Mouse (Mus musculus): Measurements from ENCODE around the gene Sh3d21. TPM values are rescaled to one million over a fixed set of nuclear protein-coding genes. Genes with fewer than 3 reads are reported as not detected.
A peak's percentile ranks its signal among the peaks of the same experiment; 100 is the strongest.

Sh3d21 gene
- polyA plus RNA-seq, 1 experiment from 2014 or later = 1.5 TPM

- WGBS = 48% methylated on average over 16 of the region's 16 CpGs
- Histone ChIP-seq H3K27ac (peak overlapping the region; percentile 72), H3K4me1 (peaks cover 61% of the 10 kb centered on the region), H3K36me3 (replicated peaks) (0 out of 2 replicates have a peak, but pooled peaks cover 3% of the 10 kb centered on the region), H3K27me3 (ENCODE audit: poor library complexity, severe bottlenecking) (peaks cover 64% of the 10 kb centered on the region), H3K9me3 (no peaks in the 10 kb centered on the region), H3K4me3 (peak overlapping the region; percentile 60)
- peak; percentile 70 for DNase-seq (ENCODE audit: extremely low spot score, low spot score)
Observed at GRCm38 (mm10) chr4:126150297-126150948, 12.9 kb downstream of the Sh3d21 start.

- Histone ChIP-seq H3K36me3 (replicated peaks) (0 out of 2 replicates have a peak, but pooled peaks cover 3% of the 10 kb centered on the region), H3K4me1 (peaks cover 59% of the 10 kb centered on the region), H3K9me3 (no peaks in the 10 kb centered on the region), H3K27ac (peak overlapping the region; percentile 86), H3K4me3 (peak overlapping the region; percentile 60), H3K27me3 (ENCODE audit: poor library complexity, severe bottlenecking) (peaks cover 64% of the 10 kb centered on the region)
- no peak for DNase-seq (ENCODE audit: extremely low spot score, low spot score)
- 51% methylated on average over 10 of the region's 10 CpGs for WGBS
Observed at GRCm38 (mm10) chr4:126149798-126150197, 13.5 kb downstream of the Sh3d21 start.

- peak; percentile 29 for DNase-seq (ENCODE audit: extremely low spot score, low spot score)
- Histone ChIP-seq H3K27me3 (ENCODE audit: poor library complexity, severe bottlenecking) (peaks cover 64% of the 10 kb centered on the region), H3K27ac (peak overlapping the region; percentile 86), H3K36me3 (replicated peaks) (0 out of 2 replicates have a peak, but pooled peaks cover 3% of the 10 kb centered on the region), H3K4me3 (peak overlapping the region; percentile 60), H3K4me1 (peaks cover 59% of the 10 kb centered on the region), H3K9me3 (no peaks in the 10 kb centered on the region)
- 22% methylated on average over 42 of the region's 42 CpGs for WGBS
Observed at GRCm38 (mm10) chr4:126149041-126149676, 14.1 kb downstream of the Sh3d21 start.

GRCm38 (mm10) chr4:126148161-126148961 is 14.9 kb downstream of the Sh3d21 start:
- Histone ChIP-seq H3K27ac (peak overlapping the region; percentile 86), H3K4me3 (peak overlapping the region; percentile 60), H3K4me1 (peaks cover 59% of the 10 kb centered on the region), H3K36me3 (replicated peaks) (0 out of 2 replicates have a peak, but pooled peaks cover 3% of the 10 kb centered on the region), H3K27me3 (ENCODE audit: poor library complexity, severe bottlenecking) (peaks cover 64% of the 10 kb centered on the region), H3K9me3 (no peaks in the 10 kb centered on the region)
- DNase-seq (ENCODE audit: extremely low spot score, low spot score) = peak; percentile 52
- 1% methylated on average over 67 of the region's 67 CpGs for WGBS

- DNase-seq (ENCODE audit: extremely low spot score, low spot score) = peak; percentile 67
Observed at GRCm38 (mm10) chr4:126147533-126148160, 15.6 kb downstream of the Sh3d21 start, which contains the start of gene Eva1b. Eva1b (plus strand) TSS chr4:126147744.

GRCm38 (mm10) chr4:126146974-126147532 is 16.2 kb downstream of the Sh3d21 start:
- Histone ChIP-seq H3K36me3 (replicated peaks) (peaks cover 3% of the 10 kb centered on the region; the same call in 1 of the 2 replicates), H3K27ac (peak overlapping the region; percentile 86), H3K27me3 (ENCODE audit: poor library complexity, severe bottlenecking) (peaks cover 59% of the 10 kb centered on the region), H3K4me1 (peaks cover 59% of the 10 kb centered on the region), H3K9me3 (no peaks in the 10 kb centered on the region), H3K4me3 (peak overlapping the region; percentile 60)
- WGBS = 48% methylated on average over 9 of the region's 9 CpGs
- no peak for DNase-seq (ENCODE audit: extremely low spot score, low spot score)

More at GRCm38 (mm10) chr4:126147533-126148160, 15.6 kb downstream of the Sh3d21 start, which contains the start of gene Eva1b:
- Histone ChIP-seq H3K36me3 (replicated peaks) (0 out of 2 replicates have a peak, but pooled peaks cover 3% of the 10 kb centered on the region), H3K9me3 (no peaks in the 10 kb centered on the region), H3K27me3 (ENCODE audit: poor library complexity, severe bottlenecking) (peaks cover 64% of the 10 kb centered on the region), H3K27ac (peak within 1 kb of the TSS; percentile 86), H3K4me1 (peaks cover 59% of the 10 kb centered on the region), H3K4me3 (peak within 1 kb of the TSS; percentile 60)
- 2% methylated on average over 24 of the region's 24 CpGs for WGBS

GRCm38 (mm10) chr4:126145396-126145795 is 17.9 kb downstream of the Sh3d21 start:
- 64% methylated on average over 3 of the region's 4 CpGs for WGBS
- H3K27ac ChIP-seq = no peak overlapping the region
- peaks cover 43% of the 10 kb centered on the region for H3K27me3 ChIP-seq (ENCODE audit: poor library complexity, severe bottlenecking)
- peaks cover 5% of the 10 kb centered on the region for H3K36me3 ChIP-seq (replicated peaks)
- no peaks in the 10 kb centered on the region for H3K9me3 ChIP-seq
- no peak overlapping the region for H3K4me3 ChIP-seq
- DNase-seq (ENCODE audit: extremely low spot score, low spot score) = no peak
- peaks cover 49% of the 10 kb centered on the region for H3K4me1 ChIP-seq

- Histone ChIP-seq H3K36me3 (replicated peaks) (peaks cover 48% of the 10 kb centered on the region), H3K27me3 (ENCODE audit: poor library complexity, severe bottlenecking) (peaks cover 2% of the 10 kb centered on the region; the same call in 1 of the 2 replicates), H3K4me3 (no peak overlapping the region), H3K4me1 (peaks cover 11% of the 10 kb centered on the region), H3K9me3 (no peaks in the 10 kb centered on the region), H3K27ac (no peak overlapping the region)
- whole genome bisulfite sequencing = 63% methylated on average over 5 of the region's 5 CpGs
- DNase-seq (ENCODE audit: extremely low spot score, low spot score) = no peak
Observed at GRCm38 (mm10) chr4:126141021-126141420, 22.3 kb downstream of the Sh3d21 start.

GRCm38 (mm10) chr4:126137773-126138172 is 25.5 kb downstream of the Sh3d21 start:
- peaks cover 7% of the 10 kb centered on the region for H3K4me1 ChIP-seq
- WGBS = 87% methylated on average over 4 of the region's 4 CpGs
- DNase-seq (ENCODE audit: extremely low spot score, low spot score) = no peak
- no peak overlapping the region for H3K4me3 ChIP-seq
- no peaks in the 10 kb centered on the region for H3K9me3 ChIP-seq
- H3K27me3 ChIP-seq (ENCODE audit: poor library complexity, severe bottlenecking) = no peaks in the 10 kb centered on the region
- H3K27ac ChIP-seq = no peak overlapping the region
- H3K36me3 ChIP-seq (replicated peaks) = peaks cover 77% of the 10 kb centered on the region

GRCm38 (mm10) chr4:126134639-126135038 is 28.7 kb downstream of the Sh3d21 start:
- Histone ChIP-seq H3K9me3 (no peaks in the 10 kb centered on the region), H3K27ac (no peak overlapping the region), H3K4me1 (peaks cover 35% of the 10 kb centered on the region), H3K4me3 (no peak overlapping the region), H3K36me3 (replicated peaks) (peaks cover 88% of the 10 kb centered on the region), H3K27me3 (ENCODE audit: poor library complexity, severe bottlenecking) (no peaks in the 10 kb centered on the region)
- WGBS = 92% methylated on average over 4 of the region's 4 CpGs
- DNase-seq (ENCODE audit: extremely low spot score, low spot score) = no peak

GRCm38 (mm10) chr4:126134236-126134635 is 29.1 kb downstream of the Sh3d21 start:
- WGBS = 94% methylated on average over 4 of the region's 4 CpGs
- Histone ChIP-seq H3K27me3 (ENCODE audit: poor library complexity, severe bottlenecking) (no peaks in the 10 kb centered on the region), H3K4me3 (no peak overlapping the region), H3K4me1 (peaks cover 36% of the 10 kb centered on the region), H3K9me3 (no peaks in the 10 kb centered on the region), H3K27ac (no peak overlapping the region), H3K36me3 (replicated peaks) (peaks cover 88% of the 10 kb centered on the region)
- no peak for DNase-seq (ENCODE audit: extremely low spot score, low spot score)

All from forebrain, embryonic 10.5 days (tissue).